Mouse (Mus musculus): Measurements from ENCODE around the gene Hist1h2bh. TPM values are rescaled to one million over a fixed set of nuclear protein-coding genes. Genes with fewer than 3 reads are reported as not detected.
A peak's percentile ranks its signal among the peaks of the same experiment; 100 is the strongest.
"Not testable (repeated sequence)": the region's sequence is repeated elsewhere in the genome, so short reads cannot be mapped to it uniquely, and the experiment has no call there.

The Hist1h2bh gene
- polyA plus RNA-seq, 1 experiment from 2014 or later: 1.5 TPM

- Histone ChIP-seq H3K4me1 (peaks cover 10% of the 10 kb centered on the region; the same call in 1 of the 2 replicates), H3K36me3 (no peaks in the 10 kb centered on the region), H3K4me2 (peak overlapping the region; percentile 75), H3K4me3 (replicated peaks) (peak overlapping the region; percentile 50), H3K9me3 (no peaks in the 10 kb centered on the region), H3K27ac (peak overlapping the region; percentile 86), H3K9ac (peak overlapping the region; percentile 46; the same call in 1 of the 2 replicates), H3K27me3 (replicated peaks) (no peaks in the 10 kb centered on the region)
- WGBS: 8% methylated on average over 6 of the region's 6 CpGs
- no peak for ATAC-seq (ENCODE audit: insufficient read depth, low FRiP score, low read depth)
Observed at GRCm38 (mm10) chr13:23582219-23583056, 39.2 kb upstream of the Hist1h2bh start.

- peak within 1 kb of the TSS; percentile 86 for H3K27ac ChIP-seq
- H3K27me3 ChIP-seq (replicated peaks): no peaks in the 10 kb centered on the region
- H3K4me1 ChIP-seq: peaks cover 12% of the 10 kb centered on the region; the same call in 1 of the 2 replicates
- peak within 1 kb of the TSS; percentile 75 for H3K4me2 ChIP-seq
- H3K9me3 ChIP-seq: no peaks in the 10 kb centered on the region
- peak; percentile 91 for ATAC-seq (ENCODE audit: insufficient read depth, low FRiP score, low read depth)
- under 1% methylated on average over 43 of the region's 43 CpGs for WGBS
- no peaks in the 10 kb centered on the region for H3K36me3 ChIP-seq
- peak within 1 kb of the TSS; percentile 46 for H3K9ac ChIP-seq
- peak within 1 kb of the TSS; percentile 50 for H3K4me3 ChIP-seq (replicated peaks)
Observed at GRCm38 (mm10) chr13:23581408-23582218, 38.4 kb upstream of the Hist1h2bh start, which contains the start of gene Hist1h4d. TSS of gene Hist1h4d (plus strand) at chr13:23581598.

DNA sequence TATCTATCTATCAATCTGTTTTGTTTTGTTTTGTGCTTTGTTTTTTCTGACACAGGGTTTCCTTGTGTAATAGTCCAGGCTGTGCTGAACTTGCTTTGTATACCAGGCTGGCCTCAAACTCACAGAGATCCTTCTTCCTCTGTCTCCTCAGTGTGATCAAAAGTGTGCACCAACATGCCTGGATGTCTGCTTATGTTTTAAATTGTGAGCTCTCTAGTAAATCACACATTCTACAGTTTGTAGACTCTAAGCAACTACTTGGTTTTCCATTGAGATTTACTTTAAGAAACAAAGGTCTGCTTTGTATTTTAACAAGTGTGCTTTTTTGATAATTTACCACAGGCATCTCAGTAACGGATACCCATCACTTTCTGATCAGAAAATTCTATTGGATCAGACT is 34.6 kb upstream of the Hist1h2bh start:
- Histone ChIP-seq H3K4me1 (peaks cover 14% of the 10 kb centered on the region; the same call in 1 of the 2 replicates), H3K4me2 (no peak overlapping the region), H3K27ac (no peak overlapping the region), H3K9ac (no peak overlapping the region), H3K27me3 (replicated peaks) (no peaks in the 10 kb centered on the region), H3K9me3 (no peaks in the 10 kb centered on the region), H3K4me3 (replicated peaks) (no peak overlapping the region), H3K36me3 (no peaks in the 10 kb centered on the region)
- 96% methylated on average over 1 of the region's 1 CpGs for WGBS
- no peak for ATAC-seq (ENCODE audit: insufficient read depth, low FRiP score, low read depth)

DNA sequence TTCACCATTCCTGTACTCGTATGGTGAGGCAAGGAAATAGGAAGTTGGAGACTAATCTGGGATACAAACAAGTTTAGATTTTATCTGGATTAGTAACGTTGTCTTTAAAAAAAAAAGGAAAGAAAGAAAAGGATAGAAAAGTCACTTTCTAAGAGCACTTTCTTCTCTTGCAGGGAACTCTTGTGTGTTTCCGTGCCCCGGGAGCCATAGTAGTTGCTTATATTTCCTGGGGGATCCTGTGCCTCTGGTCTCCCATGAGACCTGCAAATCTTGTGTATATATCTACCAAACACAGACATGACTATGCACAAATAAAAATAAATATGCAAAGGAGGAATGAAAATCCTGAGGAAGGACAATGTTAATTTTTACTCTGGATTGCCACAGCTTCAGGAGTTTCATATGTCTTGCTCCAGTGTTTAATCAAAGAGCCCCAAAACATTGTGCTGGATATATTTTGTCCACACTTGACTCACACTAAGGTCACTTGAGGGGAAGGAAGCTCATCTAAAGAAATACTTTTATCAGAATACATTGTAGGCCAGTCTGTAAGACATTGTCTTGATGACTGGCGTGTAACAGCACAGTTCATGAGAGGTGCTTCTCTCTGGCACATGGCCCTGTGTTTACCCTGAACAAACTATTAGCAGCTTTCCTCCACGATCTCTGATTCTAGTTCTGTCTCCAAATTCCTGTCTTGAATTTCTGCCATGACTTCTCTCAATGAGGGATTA is 33.9 kb upstream of the Hist1h2bh start:
- ATAC-seq (ENCODE audit: insufficient read depth, low FRiP score, low read depth): no peak
- peak overlapping the region; percentile 71 for H3K4me2 ChIP-seq
- H3K4me1 ChIP-seq: peaks cover 10% of the 10 kb centered on the region; the same call in 1 of the 2 replicates
- H3K27ac ChIP-seq: peak overlapping the region; percentile 86
- H3K36me3 ChIP-seq: no peaks in the 10 kb centered on the region
- no peak overlapping the region; the same call in 1 of the 2 replicates for H3K9ac ChIP-seq
- H3K27me3 ChIP-seq (replicated peaks): no peaks in the 10 kb centered on the region
- WGBS: 27% methylated on average over 6 of the region's 6 CpGs
- H3K9me3 ChIP-seq: no peaks in the 10 kb centered on the region
- peak overlapping the region; percentile 44 for H3K4me3 ChIP-seq (replicated peaks)

DNA sequence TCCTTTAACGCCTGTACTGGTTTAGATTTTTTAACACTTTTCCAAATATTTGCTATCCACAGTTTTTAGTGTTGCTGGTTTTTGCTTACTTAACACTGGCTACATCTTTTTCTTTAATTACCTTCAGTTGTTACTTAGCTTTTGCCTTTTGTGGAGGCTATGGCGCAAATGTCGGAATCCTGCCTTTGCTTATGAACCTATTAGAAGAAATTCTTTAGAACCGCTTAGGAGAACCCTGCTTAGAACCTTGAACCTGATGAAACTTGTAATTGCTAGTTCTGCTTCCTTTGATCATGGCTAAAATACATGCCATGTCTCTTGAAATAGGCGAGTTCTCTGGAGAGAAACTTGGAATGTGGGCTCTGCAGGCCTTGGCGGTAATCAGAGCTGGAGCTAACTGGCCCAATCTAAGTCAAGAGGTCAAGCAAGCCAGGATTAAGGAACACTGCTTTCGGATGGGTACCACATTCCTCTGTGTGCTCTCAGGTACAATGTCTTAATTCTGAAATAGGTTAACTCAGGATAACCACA is 33.2 kb upstream of the Hist1h2bh start:
- Histone ChIP-seq H3K27ac (peak overlapping the region; percentile 86), H3K4me2 (peak overlapping the region; percentile 71), H3K4me3 (replicated peaks) (peak overlapping the region; percentile 44), H3K36me3 (no peaks in the 10 kb centered on the region), H3K4me1 (0 out of 2 replicates have a peak, but pooled peaks cover 7% of the 10 kb centered on the region), H3K9me3 (no peaks in the 10 kb centered on the region), H3K27me3 (replicated peaks) (no peaks in the 10 kb centered on the region), H3K9ac (peak overlapping the region; percentile 46)
- ATAC-seq (ENCODE audit: insufficient read depth, low FRiP score, low read depth): no peak
- 6% methylated on average over 7 of the region's 7 CpGs for WGBS

DNA sequence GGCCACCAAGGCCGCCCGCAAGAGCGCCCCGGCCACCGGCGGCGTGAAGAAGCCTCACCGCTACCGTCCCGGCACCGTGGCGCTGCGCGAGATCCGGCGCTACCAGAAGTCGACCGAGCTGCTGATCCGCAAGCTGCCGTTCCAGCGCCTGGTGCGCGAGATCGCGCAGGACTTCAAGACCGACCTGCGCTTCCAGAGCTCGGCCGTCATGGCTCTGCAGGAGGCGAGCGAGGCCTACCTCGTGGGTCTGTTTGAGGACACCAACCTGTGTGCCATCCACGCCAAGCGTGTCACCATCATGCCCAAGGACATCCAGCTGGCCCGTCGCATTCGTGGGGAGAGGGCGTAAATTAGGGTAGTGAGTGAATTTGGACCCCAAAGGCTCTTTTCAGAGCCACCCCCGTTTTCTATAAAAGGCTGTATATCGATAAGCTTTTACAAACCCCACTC is 32.7 kb upstream of the Hist1h2bh start:
- H3K36me3 ChIP-seq; ATAC-seq (ENCODE audit: insufficient read depth, low FRiP score, low read depth); H3K9me3 ChIP-seq; H3K4me1 ChIP-seq; H3K27me3 ChIP-seq (replicated peaks): not testable (repeated sequence)
- Histone ChIP-seq H3K27ac (peak overlapping the region; percentile 86), H3K4me2 (peak overlapping the region; percentile 71), H3K9ac (peak overlapping the region; percentile 46), H3K4me3 (replicated peaks) (peak overlapping the region; percentile 44)
- WGBS: under 1% methylated on average over 12 of the region's 40 CpGs

DNA sequence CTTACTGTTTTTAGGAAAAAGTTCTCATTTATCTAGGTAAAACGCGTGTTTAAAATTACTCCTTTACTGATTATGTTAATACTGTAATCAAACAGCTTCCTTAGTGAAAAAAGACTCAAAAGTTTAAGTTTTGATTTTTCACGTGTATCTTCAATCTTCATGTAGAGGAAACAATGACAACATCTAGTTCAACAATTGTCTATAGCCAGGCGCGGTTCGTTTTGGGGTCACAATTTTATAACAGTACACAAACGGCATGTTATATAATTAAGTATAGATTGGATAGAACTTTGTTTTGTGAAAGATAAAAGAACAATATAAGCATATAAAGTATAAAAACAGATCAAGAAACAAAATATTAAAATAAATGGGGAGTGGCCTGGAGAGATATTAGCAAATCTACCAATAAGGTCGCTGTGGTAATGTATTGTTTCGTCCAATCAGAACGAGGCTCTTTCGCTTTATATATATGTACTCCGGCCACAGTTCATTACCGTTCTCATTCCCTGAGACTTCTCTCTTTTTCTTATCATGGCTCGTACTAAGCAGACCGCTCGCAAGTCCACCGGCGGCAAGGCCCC is 32.2 kb upstream of the Hist1h2bh start, which contains the start of gene Hist1h3d:
Gene Hist1h3d (plus strand): TSS at position 493 of the 581 bp plus-strand sequence.
- H3K4me1 ChIP-seq: 0 out of 2 replicates have a peak, but pooled peaks cover 7% of the 10 kb centered on the region
- peak within 1 kb of the TSS; percentile 94 for H3K27ac ChIP-seq
- H3K9ac ChIP-seq: peak within 1 kb of the TSS; percentile 46
- peak within 1 kb of the TSS; percentile 44 for H3K4me3 ChIP-seq (replicated peaks)
- peak within 1 kb of the TSS; percentile 71 for H3K4me2 ChIP-seq
- ATAC-seq (ENCODE audit: insufficient read depth, low FRiP score, low read depth): peak; percentile 62
- WGBS: under 1% methylated on average over 17 of the region's 18 CpGs
- no peaks in the 10 kb centered on the region for H3K9me3 ChIP-seq
- no peaks in the 10 kb centered on the region for H3K36me3 ChIP-seq
- H3K27me3 ChIP-seq (replicated peaks): no peaks in the 10 kb centered on the region

- H3K27me3 ChIP-seq (replicated peaks): not testable (repeated sequence)
Observed at GRCm38 (mm10) chr13:23574546-23575170, 31.5 kb upstream of the Hist1h2bh start.

GRCm38 (mm10) chr13:23573898-23574524 is 30.8 kb upstream of the Hist1h2bh start, which contains the start of the genes Hist1h2bf and Hist1h2ad:
TSS of gene Hist1h2bf (minus strand) at chr13:23574196.
TSS of gene Hist1h2ad (plus strand) at chr13:23574381.
- Histone ChIP-seq H3K27ac (peak within 1 kb of the TSS; percentile 94), H3K4me3 (replicated peaks) (peak within 1 kb of the TSS; percentile 47), H3K4me2 (peak within 1 kb of the TSS; percentile 71), H3K9ac (peak within 1 kb of the TSS; percentile 37; the same call in 1 of the 2 replicates)
- H3K9me3 ChIP-seq; H3K27me3 ChIP-seq (replicated peaks); H3K36me3 ChIP-seq; H3K4me1 ChIP-seq: not testable (repeated sequence)
- WGBS: under 1% methylated on average over 42 of the region's 42 CpGs
- ATAC-seq (ENCODE audit: insufficient read depth, low FRiP score, low read depth): peak; percentile 87

More at GRCm38 (mm10) chr13:23574546-23575170, 31.5 kb upstream of the Hist1h2bh start:
- Histone ChIP-seq H3K4me2 (peak overlapping the region; percentile 71), H3K4me3 (replicated peaks) (peak overlapping the region; percentile 36), H3K27ac (peak overlapping the region; percentile 94)
- not testable (repeated sequence) for H3K36me3 ChIP-seq; ATAC-seq (ENCODE audit: insufficient read depth, low FRiP score, low read depth); H3K4me1 ChIP-seq; H3K9me3 ChIP-seq; H3K9ac ChIP-seq
- under 1% methylated on average over 12 of the region's 39 CpGs for WGBS
